In the genomic region with DNA sequence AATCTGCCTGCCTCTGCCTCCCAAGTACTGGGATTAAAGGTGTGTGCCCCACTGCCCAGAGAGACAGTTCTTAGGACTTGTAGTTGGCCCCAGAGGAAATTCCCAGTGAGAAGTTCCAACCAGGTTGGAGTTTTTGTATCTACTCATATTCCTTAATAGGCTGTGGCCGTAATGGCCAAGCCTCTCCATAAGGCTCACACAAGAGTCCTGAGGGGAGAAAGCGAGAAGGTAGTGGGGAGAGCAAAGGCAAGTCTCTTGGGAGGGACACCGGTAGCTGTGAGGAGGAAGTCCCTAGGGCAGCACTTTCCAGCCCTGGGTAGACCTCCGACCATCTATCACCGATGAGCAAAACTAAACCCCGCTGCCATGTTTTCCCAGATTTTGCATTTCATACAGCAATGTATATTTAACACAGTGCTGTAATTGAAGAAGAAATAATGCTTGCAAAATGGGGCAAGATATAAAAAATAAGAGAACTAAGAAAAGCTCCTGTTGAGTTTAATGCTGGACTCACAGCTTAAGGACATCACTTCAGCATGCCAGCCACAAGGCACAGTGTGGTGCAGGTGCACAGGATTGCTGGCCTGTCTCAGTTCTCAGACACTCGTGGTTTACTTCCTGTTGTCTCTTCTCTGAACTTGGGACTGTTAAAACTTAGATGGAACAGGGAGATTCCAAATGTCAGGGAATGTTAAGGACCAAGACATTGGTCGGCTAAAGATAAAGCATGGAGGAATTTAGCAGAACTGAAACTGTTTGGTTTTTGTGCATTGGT, we compare ENCODE assay signal across 16 mouse cellular contexts. TPM values are rescaled to one million over a fixed set of nuclear protein-coding genes. Genes with fewer than 3 reads are reported as not detected.
DNase-seq lines count a peak whose midpoint lies in the region; ATAC-seq lines count a peak whose summit lies in the region.
"Had no signal": no experiment of that assay in that cellular context is flagged by ENCODE, and none has a peak within 500 bp of the region (broad histone marks: within the 10 kb centered on the region; RNA-seq: fewer than 3 reads in every experiment).

No protein-coding gene starts in this region.

- H3K36me3 ChIP-seq in neural tube, embryonic 15.5 days, result peaks cover 42% of the 10 kb centered on the region
- peaks cover 42% of the 10 kb centered on the region for H3K36me3 ChIP-seq in limb, embryonic 15.5 days

- no peak overlapping the region for H3K27ac ChIP-seq in neural tube, embryonic 15.5 days (replicated peaks)
- H3K27ac ChIP-seq in limb, embryonic 15.5 days, result peak overlapping the region; percentile 47
- H3K27ac ChIP-seq: hindbrain, embryonic 10.5 days had no signal

- ATAC-seq in neural tube, embryonic 15.5 days (ENCODE audit: low FRiP score), result no peak
- ATAC-seq in limb, embryonic 15.5 days (ENCODE audit: insufficient number of reproducible peaks, low FRiP score, low TSS enrichment, low read depth), result no peak

- no peaks in the 10 kb centered on the region for H3K9me3 ChIP-seq in neural tube, embryonic 15.5 days (replicated peaks)
- no peaks in the 10 kb centered on the region for H3K9me3 ChIP-seq in limb, embryonic 15.5 days
- H3K9me3 ChIP-seq: hindbrain, embryonic 10.5 days had no signal

- peak; percentile 49 for DNase-seq in embryo, embryonic 10 days (ENCODE audit: low spot score)
- DNase-seq in embryo, embryonic 10.5 days (ENCODE audit: low spot score), result no peak
- peak; percentile 30 for DNase-seq in neural tube, embryonic 10.5 days (ENCODE audit: extremely low spot score, low spot score)
- DNase-seq in yolk sac, embryonic 10.5 days (ENCODE audit: low spot score), result peak; percentile 52
- no peak for DNase-seq in layer of hippocampus, postnatal 14 days (ENCODE audit: low spot score in 2 of 2)
- DNase-seq in spleen, adult 12 weeks (ENCODE audit: low spot score), result no peak
- DNase-seq: cerebellum, postnatal 10 days; heart, adult 18-20 months; kidney, adult 8-10 months; right cerebral cortex, postnatal 4 days had no signal

- no peak overlapping the region for H3K9ac ChIP-seq in neural tube, embryonic 15.5 days (replicated peaks)
- no peak overlapping the region for H3K9ac ChIP-seq in limb, embryonic 15.5 days

- no peaks in the 10 kb centered on the region for H3K27me3 ChIP-seq in neural tube, embryonic 15.5 days (replicated peaks)
- H3K27me3 ChIP-seq in limb, embryonic 15.5 days, result no peaks in the 10 kb centered on the region

- H3K4me2 ChIP-seq in neural tube, embryonic 15.5 days, result no peak overlapping the region
- H3K4me2 ChIP-seq in limb, embryonic 15.5 days, result no peak overlapping the region

- 44% methylated on average over 8 of the region's 8 CpGs for WGBS in neural tube, embryonic 15.5 days
- 34% methylated on average over 8 of the region's 8 CpGs for WGBS in limb, embryonic 15.5 days

- no peak overlapping the region for H3K4me3 ChIP-seq in neural tube, embryonic 15.5 days (replicated peaks)
- H3K4me3 ChIP-seq in limb, embryonic 15.5 days, result no peak overlapping the region
- H3K4me3 ChIP-seq: hindbrain, embryonic 10.5 days had no signal

- H3K4me1 ChIP-seq in neural tube, embryonic 15.5 days, result peaks cover 16% of the 10 kb centered on the region
- peaks cover 12% of the 10 kb centered on the region for H3K4me1 ChIP-seq in limb, embryonic 15.5 days

RNA-seq across cellular contexts. Expression of gene Rpsa, which starts 5.7 kb away (rescaled TPM):
- polyA plus RNA-seq in neural tube, embryonic 15.5 days (2015; fragmentation: Nextera tagmentation; extraction: Ambion mirVana), result 830 and 1,045 TPM in 2 replicates
- polyA plus RNA-seq in limb, embryonic 15.5 days (2015; fragmentation: Nextera tagmentation; extraction: Ambion mirVana), result 1,290 and 1,462 TPM in 2 replicates
- total RNA-seq in layer of hippocampus, postnatal 14 days (2021), result 100 to 1,000 TPM; 534 to 557 TPM

RNA-seq across cellular contexts. Expression of gene Mobp, which starts 16.3 kb away (rescaled TPM):
- 0.18 and 0.50 TPM in 2 replicates for polyA plus RNA-seq in neural tube, embryonic 15.5 days (2015; fragmentation: Nextera tagmentation; extraction: Ambion mirVana)
- polyA plus RNA-seq in limb, embryonic 15.5 days (2015; fragmentation: Nextera tagmentation; extraction: Ambion mirVana), result 0.18 and 0.24 TPM in 2 replicates
- total RNA-seq in layer of hippocampus, postnatal 14 days (2021), result 100 to 1,000 TPM; 369 to 380 TPM
- total RNA-seq: heart, adult 18-20 months; neutrophil, adult 5-6 weeks had no signal
- polyA plus RNA-seq: limb, embryonic 14.5 days had no signal

RNA-seq across cellular contexts. Expression of gene Slc25a38, which starts 23.0 kb away (rescaled TPM):
- polyA plus RNA-seq in neural tube, embryonic 15.5 days (2015; fragmentation: Nextera tagmentation; extraction: Ambion mirVana), result 45.8 and 46.6 TPM in 2 replicates
- 27.4 and 30.2 TPM in 2 replicates for polyA plus RNA-seq in limb, embryonic 15.5 days (2015; fragmentation: Nextera tagmentation; extraction: Ambion mirVana)
- total RNA-seq in layer of hippocampus, postnatal 14 days (2021), result 10 to 100 TPM; 25.6 to 25.7 TPM

RNA-seq across cellular contexts. Expression of gene Ccr8, which starts 41.3 kb away (rescaled TPM):
- polyA plus RNA-seq in neural tube, embryonic 15.5 days (2015; fragmentation: Nextera tagmentation; extraction: Ambion mirVana), result 2.4 TPM in 1 of 2 replicates, not detected in the other
- 5.2 and 6.6 TPM in 2 replicates for polyA plus RNA-seq in limb, embryonic 15.5 days (2015; fragmentation: Nextera tagmentation; extraction: Ambion mirVana)
- not detected for total RNA-seq in layer of hippocampus, postnatal 14 days (2021)
- total RNA-seq: heart, adult 18-20 months; neutrophil, adult 5-6 weeks had no signal
- polyA plus RNA-seq: hindbrain, embryonic 10.5 days; testis, adult 2 months had no signal

Comparison
In these comparisons a context has a peak if more than half of its experiments do, and no peak if none do; other contexts are left out.
1. DNase-seq: peak in embryo, embryonic 10 days (single experiment), neural tube, embryonic 10.5 days (single experiment) and yolk sac, embryonic 10.5 days (single experiment); none in embryo, embryonic 10.5 days (single experiment), layer of hippocampus, postnatal 14 days (0 of 2) and spleen, adult 12 weeks (single experiment).